Mouse (Mus musculus): Measurements from ENCODE around the gene Baz1a. TPM values are rescaled to one million over a fixed set of nuclear protein-coding genes. Genes with fewer than 3 reads are reported as not detected.
A peak's percentile ranks its signal among the peaks of the same experiment; 100 is the strongest.
"Not testable (repeated sequence)": the region's sequence is repeated elsewhere in the genome, so short reads cannot be mapped to it uniquely, and the experiment has no call there.

Baz1a gene
- total RNA-seq, 2 experiments from 2014 or later = 151 to 367 TPM

DNA sequence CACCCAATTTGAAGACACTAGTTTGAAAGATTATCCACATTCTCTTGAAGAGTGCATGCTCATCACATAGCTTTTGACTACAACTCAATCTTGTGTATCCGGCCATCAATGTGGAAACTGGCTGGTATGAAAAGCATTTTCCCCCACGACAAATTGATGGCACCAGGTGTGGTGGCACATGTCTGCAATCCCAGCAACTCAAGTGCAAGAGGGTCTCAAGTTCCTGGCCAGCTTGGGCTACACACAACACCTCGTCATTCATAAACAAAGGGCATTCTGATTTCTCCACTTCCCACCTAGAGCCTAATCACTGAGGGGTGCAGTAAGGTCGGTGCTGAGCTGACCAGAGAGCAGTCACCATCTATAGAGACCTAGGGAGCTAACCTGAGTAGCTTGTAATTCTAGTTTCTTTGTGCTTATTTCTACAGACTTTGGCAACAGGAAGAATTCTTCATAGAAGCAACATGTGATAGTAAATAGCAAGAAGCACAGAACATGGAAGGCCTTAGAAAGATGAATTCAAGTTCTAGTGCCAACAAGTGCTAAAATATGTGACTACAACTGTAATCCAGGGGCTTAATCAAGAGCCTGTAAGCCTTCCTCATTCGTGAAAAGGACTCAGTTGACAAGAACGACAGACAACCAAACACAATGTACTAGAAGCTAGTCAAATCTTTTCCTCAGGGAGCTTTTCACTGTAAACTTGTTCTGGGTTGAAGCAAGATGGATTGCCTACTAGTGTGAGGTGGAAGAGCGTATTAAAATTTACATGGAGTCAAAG, 31.0 kb downstream of the Baz1a start:
- ATAC-seq (replicated peaks; ENCODE audit: poor library complexity) = no peak

DNA sequence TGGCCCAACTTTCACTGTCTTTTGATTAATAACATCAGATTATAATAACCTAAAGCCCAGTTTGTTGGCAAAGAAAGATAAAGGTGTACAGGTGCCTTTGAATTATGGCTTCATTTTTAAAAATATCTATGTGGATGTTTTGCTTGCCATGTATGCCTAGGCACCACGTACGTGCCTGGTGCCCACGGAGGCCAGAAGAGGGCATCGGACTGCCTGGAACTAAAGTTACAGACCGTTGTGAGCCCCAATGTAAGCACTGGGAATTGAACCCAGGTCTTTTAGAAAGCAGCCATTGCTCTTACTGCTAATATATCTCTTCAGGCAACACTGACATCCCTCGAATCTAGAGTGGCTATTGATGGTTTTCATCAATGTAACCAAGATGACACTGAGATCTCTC, 32.2 kb downstream of the Baz1a start:
- no peak for ATAC-seq (replicated peaks; ENCODE audit: poor library complexity)

GRCm38 (mm10) chr12:54980939-54981338, 33.2 kb downstream of the Baz1a start:
- ATAC-seq (replicated peaks; ENCODE audit: poor library complexity) = no peak

- 0 out of 2 replicates have a peak, but pooled peaks have one; percentile 21 for ATAC-seq (replicated peaks; ENCODE audit: poor library complexity)
These were observed 33.6 kb downstream of the Baz1a start for GRCm38 (mm10) chr12:54980532-54980931.

DNA sequence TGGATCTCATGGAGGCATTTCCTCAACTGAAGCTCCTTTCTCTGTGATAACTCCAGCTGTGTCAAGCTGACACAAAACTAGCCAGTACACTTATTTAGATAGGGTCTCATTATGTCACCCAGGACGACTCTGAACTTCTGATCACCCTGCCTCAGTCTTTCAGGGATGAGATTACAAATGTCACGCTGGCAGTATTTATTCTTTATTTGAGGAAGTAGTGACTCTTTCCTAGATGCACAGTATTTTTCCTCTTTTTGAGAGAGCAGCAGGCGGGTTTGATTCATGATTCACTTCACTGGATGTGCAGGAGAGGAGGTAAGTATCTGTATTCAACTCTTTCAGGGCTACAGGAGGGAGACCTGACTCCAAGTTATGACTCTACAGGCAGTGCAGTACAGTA, 45.1 kb downstream of the Baz1a start:
- ATAC-seq (replicated peaks; ENCODE audit: poor library complexity) = no peak

- no peak for ATAC-seq (replicated peaks; ENCODE audit: poor library complexity)
These were observed 48.5 kb downstream of the Baz1a start for GRCm38 (mm10) chr12:54965532-54966160.

DNA sequence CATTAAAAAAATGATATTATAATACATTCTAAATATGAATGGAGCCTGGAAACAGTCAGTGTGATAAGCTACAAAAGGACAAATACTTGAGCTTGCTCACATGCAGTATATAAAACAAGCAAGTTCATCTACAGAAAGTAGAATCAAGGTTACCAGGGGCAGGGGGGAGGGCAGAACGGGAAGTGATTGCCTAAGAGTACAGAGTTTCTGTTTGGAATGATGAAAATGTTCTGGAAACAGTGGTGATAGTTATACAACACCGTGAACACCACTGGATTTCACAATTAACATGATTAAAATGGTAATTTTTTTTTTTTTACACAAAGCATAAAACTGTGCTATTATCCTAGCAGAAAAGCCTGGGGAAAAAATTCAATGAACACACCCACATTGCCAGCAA, 54.6 kb downstream of the Baz1a start:
- ATAC-seq (replicated peaks; ENCODE audit: poor library complexity) = peak; percentile 86

DNA sequence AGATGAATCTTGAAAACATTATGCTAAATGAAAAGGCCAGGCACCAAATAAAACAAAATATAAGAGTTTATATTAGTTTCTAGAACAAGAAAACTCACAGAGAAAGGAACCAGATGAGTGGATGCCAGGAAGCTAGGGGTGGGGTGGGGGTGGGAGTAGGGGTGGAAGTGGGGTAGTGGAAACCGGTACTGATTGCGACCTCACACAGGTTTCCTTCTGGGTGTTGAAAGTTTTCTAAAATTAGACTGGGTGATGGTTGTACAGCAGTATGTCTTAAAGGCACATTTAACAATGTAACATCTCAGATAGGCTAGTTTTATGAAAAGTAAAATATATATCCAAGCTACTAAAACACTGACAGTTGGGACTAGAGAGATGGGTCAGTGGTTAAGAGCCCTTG, 57.2 kb downstream of the Baz1a start:
- peak; percentile 56 for ATAC-seq (replicated peaks; ENCODE audit: poor library complexity)

GRCm38 (mm10) chr12:54956457-54956856, 57.7 kb downstream of the Baz1a start:
- ATAC-seq (replicated peaks; ENCODE audit: poor library complexity) = no peak

GRCm38 (mm10) chr12:54946116-54946515, 68.0 kb downstream of the Baz1a start:
- ATAC-seq (replicated peaks; ENCODE audit: poor library complexity) = no peak

- ATAC-seq (replicated peaks; ENCODE audit: poor library complexity) = not testable (repeated sequence)
These were observed 71.5 kb downstream of the Baz1a start for GRCm38 (mm10) chr12:54942586-54943157.

DNA sequence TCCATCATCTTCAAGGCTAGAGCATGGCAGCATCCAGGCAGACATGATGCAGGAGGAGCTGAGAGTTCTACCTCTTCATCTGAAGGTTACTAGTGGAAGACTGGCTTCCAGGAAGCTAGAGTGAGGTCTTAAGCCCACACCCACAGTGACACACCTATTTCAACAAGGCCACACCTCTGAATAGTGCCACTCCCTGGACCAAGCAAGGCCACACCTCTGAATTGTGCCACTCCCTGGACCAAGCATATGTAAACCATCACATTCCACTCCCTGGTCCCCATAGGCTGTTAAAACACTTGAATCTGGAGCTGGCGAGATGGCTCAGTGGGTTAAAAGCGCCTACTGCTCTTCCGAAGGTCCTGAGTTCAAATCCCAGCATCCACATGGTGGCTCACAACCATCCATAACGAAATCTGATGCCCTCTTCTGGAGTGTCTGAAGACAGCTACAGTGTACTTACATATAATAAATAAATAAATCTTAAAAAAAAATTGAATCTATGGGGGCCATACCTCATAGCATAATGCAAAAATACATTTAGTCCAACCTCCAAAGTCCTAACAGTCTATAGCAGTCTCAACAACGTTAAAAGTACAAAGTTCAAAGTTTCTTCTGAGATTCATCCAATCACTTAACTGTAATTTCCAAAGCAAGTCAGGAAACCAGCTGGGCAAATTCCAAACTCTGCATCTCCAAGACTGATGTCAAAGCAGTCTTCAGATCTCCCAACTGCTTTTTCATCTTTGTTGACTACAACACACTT, 76.4 kb downstream of the Baz1a start:
- not testable (repeated sequence) for ATAC-seq (replicated peaks; ENCODE audit: poor library complexity)

- no peak for ATAC-seq (replicated peaks; ENCODE audit: poor library complexity)
These were observed 103.8 kb downstream of the Baz1a start for GRCm38 (mm10) chr12:54910387-54910786.

- ATAC-seq (replicated peaks; ENCODE audit: poor library complexity) = peak; percentile 70
These were observed 121.6 kb downstream of the Baz1a start for GRCm38 (mm10) chr12:54892559-54892958.

DNA sequence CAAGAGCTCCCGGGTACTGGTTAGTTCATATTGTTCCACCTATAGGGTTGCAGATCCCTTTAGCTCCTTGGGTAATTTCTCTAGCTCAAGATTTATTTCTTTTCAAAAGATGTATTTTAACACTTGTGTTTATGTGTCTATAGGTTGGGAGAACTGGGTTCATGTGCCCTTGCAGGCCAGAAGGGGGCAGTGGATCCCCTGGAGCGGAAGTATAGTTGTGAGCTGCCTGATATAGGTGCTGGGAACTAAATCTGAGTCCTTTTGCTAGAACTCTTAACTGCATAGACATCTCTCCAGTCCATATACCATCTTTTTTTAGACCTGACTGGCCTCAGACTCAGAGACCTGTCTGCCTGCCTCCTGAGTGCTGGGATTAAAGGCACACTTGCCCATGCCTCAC, 123.7 kb downstream of the Baz1a start:
- ATAC-seq (replicated peaks; ENCODE audit: poor library complexity) = no peak

DNA sequence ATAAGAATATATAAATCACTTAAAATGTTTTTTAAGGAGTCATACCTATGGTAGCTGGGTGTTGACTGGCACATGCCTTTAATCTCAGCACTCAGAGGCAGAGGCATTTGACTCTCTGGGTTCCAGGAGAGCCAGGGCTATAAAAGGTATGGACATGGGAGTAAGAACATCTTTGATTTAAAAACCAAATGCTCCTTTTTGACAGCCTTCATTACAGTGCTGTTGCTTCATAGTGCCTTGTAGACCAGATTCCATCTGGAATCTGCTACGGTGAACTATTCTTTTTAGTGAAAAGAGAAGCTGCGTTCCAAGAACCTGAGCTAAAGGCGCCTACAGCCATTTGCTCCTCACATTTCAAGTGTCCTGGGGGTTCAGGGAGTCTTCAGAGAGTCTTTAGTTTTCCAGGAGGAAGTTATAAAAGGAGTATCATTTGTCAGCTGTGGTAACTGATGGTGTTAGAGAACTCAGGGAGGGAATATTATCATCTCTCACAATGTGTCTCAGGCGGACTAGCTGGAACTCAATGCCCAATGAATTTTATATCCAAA, 126.5 kb downstream of the Baz1a start:
- no peak for ATAC-seq (replicated peaks; ENCODE audit: poor library complexity)

DNA sequence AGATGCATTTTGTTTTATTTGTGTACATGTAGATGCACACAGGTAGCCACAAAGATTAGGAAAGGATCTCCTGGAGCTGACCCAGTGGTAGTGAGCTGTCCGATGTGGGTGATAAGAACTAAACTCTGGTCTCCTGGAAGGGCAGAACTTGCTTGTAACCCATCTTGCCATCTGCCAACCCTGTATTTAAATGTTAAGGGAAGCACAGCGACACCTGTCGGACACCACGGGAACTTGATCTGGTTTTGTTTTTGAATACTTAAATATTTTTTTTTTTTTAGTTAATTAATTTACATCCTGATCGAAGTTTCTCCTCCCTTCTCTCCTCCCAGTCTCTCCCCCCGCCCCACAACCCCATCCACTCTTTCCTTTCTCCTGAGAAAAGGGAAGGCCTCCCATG, 134.5 kb downstream of the Baz1a start:
- peak; percentile 87 for ATAC-seq (replicated peaks; ENCODE audit: poor library complexity)

DNA sequence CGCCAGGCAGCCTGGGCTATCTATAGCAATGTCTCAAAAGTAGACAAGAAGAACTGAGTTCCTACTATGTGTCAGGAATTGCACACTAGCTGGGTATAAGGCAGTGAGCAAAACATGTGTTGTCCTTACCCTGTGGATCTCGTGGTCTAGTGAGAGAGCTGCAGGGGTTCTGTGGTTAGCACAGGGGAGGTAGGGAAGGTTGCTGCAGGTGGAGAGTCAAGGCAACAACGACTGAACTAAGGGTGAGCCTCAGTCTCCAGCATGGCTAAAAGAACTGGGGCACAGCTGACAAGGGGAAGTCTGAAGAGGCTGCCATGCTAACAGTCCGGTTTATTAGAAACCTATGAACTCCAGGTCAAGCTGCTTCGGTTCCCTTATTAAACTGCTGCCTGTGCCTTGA, 134.9 kb downstream of the Baz1a start:
- 0 out of 2 replicates have a peak, but pooled peaks have one; percentile 14 for ATAC-seq (replicated peaks; ENCODE audit: poor library complexity)

- ATAC-seq (replicated peaks; ENCODE audit: poor library complexity) = no peak
These were observed 136.3 kb downstream of the Baz1a start for GRCm38 (mm10) chr12:54877875-54878274.

DNA sequence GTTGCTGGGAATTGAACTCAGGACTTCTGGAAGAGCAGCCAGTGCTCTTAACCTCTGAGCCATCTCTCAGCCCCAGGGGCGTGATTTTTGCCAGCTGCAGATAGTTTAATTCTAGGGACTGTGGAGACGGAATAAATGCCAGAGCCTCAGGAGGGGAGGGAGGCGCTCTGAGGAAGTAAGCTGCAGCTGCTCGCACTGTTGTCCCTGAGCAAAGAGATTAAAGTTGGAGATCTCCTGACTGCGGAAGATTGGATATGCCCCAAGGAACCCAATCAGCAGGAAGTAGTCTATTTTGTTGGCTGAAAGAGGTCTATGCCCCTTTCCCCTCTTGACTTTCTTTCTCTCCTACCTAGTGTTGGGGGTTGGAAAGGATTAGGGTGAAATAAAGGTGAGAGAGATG, 137.3 kb downstream of the Baz1a start:
- no peak for ATAC-seq (replicated peaks; ENCODE audit: poor library complexity)

DNA sequence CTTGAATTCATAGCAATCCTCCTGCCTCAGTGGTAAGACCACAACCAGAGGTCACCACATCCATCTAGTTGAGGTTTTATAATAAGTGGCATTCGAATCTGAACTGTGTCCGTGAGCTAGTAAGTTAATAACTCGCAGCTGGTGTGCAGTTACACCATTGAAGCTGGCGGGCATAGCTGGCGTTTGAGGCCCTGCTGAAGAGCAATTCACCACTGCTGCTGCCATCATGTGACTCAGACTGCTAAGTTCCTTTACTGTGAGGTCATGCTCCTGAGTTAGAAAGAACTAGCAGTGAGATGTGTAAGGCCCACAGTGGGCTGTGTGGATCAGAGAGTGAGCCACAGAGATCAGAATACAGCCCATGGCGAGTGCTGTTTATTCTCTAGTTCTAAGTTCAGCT, 139.4 kb downstream of the Baz1a start:
- ATAC-seq (replicated peaks; ENCODE audit: poor library complexity) = no peak
